Mouse (Mus musculus) embryonic facial prominence, embryonic 12.5 days (tissue): ENCODE measurements at regions not wholly inside any gene's neighbourhood (a gene's known extent, or its start where the extent isn't known, plus 50 kb on each side); places are given as distances from the start of the nearest gene placed in this dataset.

Source experiments
- ATAC-seq: fragments of 200-750 bp; cut with Nextera tagmentation; 2 replicates; pipeline ENCODE4 v1.8.0; 2017; ENCODE audit not compliant: insufficient number of reproducible peaks, insufficient read depth, low FRiP score, low TSS enrichment
- H3K27ac ChIP-seq: fragments of 300-500 bp; sonication (generic); 2 replicates; pipeline ENCODE4 v1.5.1; 2016; ENCODE audit warnings: mild to moderate bottlenecking
- H3K27me3 ChIP-seq: fragments of 300-500 bp; sonication (generic); 2 replicates; pipeline ENCODE4 v1.6.1; 2016; ENCODE audit warnings: mild to moderate bottlenecking, moderate library complexity
- H3K36me3 ChIP-seq: fragments of 300-500 bp; sonication (generic); 2 replicates; pipeline ENCODE4 v1.6.1; 2016; ENCODE audit warnings: mild to moderate bottlenecking
- H3K4me1 ChIP-seq: fragments of 300-500 bp; sonication (generic); 2 replicates; pipeline ENCODE4 v1.6.1; 2016
- H3K4me2 ChIP-seq: fragments of 300-500 bp; sonication (generic); replicated peaks from 2 replicates; pipeline ENCODE4 v1.6.1; 2016; ENCODE audit warnings: mild to moderate bottlenecking, moderate library complexity
- H3K4me3 ChIP-seq: fragments of 300-500 bp; sonication (generic); 2 replicates; pipeline ENCODE4 v1.5.1; 2016; ENCODE audit warnings: mild to moderate bottlenecking
- H3K9ac ChIP-seq: fragments of 300-500 bp; sonication (generic); 2 replicates; pipeline ENCODE4 v1.6.1; 2016; ENCODE audit warnings: mild to moderate bottlenecking, moderate library complexity
- H3K9me3 ChIP-seq: fragments of 300-500 bp; sonication (generic); 2 replicates; pipeline ENCODE4 v1.6.1; 2016; ENCODE audit warnings: mild to moderate bottlenecking, moderate library complexity
- WGBS: fragments of 180-500 bp; shearing (Covaris S2); methylation state at CpG from one replicate; pipeline ENCODE4 v1.1.7; 2016; 5-methylcytosine and 5-hydroxymethylcytosine counted together

DNA sequence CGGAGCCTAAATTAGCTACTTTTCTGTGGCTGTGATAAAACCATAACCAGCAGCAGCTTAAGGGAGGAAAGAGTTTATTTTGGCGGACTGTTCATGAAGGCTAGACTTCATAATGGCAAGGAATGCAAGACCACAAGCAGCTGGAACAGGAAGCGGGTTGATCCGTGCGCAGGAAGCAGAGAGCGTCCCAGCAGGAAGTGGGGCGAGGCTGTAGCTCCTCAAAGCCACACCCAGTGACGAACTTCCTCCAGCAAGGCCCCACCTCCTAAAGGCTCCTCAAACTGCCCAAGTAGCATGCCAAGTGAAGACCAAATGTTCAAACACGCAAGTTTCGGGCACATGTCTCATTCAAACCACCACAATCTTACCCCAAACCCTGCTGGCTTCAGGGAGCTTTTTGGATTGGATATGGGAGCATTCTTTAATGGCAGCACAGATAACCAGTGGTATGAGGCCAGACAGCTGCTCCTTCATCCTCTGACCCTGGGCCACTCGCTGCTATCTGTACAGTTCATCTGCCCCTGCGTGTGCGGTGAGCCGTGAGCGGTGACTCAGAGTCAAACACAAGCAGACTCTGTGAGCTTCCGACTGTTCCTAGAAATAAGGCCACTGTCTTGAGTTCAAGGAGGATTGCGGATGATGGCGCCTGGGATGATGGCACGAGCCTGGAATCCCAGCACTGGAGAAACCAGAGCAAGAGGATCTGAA, 109.8 kb downstream of the Kctd15 start:
- no peak overlapping the region for H3K4me3 ChIP-seq
- H3K9me3 ChIP-seq, result peaks cover 6% of the 10 kb centered on the region
- 89% methylated on average over 19 of the region's 19 CpGs for WGBS
- H3K4me1 ChIP-seq, result no peaks in the 10 kb centered on the region
- no peak overlapping the region for H3K4me2 ChIP-seq
- no peaks in the 10 kb centered on the region for H3K27me3 ChIP-seq
- no peak overlapping the region for H3K9ac ChIP-seq
- H3K27ac ChIP-seq, result no peak overlapping the region
- no peak for ATAC-seq
- H3K36me3 ChIP-seq, result no peaks in the 10 kb centered on the region

DNA sequence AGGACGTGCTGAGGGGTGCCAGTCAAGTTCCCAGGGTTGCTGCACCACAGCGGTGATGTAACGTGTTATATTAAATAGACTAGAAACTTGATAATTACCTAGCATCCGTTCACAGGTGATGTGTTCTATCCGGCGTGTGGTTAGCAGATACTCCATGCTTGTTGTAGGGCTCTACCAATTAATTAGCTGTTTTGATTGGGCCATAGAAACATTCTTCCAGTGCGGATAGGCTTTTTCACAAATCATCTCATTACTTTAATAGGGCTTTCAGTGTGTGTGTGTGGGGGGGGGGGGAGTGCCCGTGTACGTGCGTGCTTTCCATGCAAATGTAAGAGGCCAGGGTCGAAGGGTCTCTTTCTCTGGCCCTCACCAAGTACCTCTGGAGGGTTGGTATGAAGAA, 110.6 kb downstream of the Kctd15 start:
- Histone ChIP-seq H3K9ac (no peak overlapping the region), H3K36me3 (no peaks in the 10 kb centered on the region), H3K9me3 (peaks cover 7% of the 10 kb centered on the region), H3K27me3 (no peaks in the 10 kb centered on the region), H3K4me1 (no peaks in the 10 kb centered on the region), H3K4me2 (no peak overlapping the region), H3K4me3 (no peak overlapping the region), H3K27ac (no peak overlapping the region)
- 91% methylated on average over 11 of the region's 11 CpGs for WGBS
- no peak for ATAC-seq

DNA sequence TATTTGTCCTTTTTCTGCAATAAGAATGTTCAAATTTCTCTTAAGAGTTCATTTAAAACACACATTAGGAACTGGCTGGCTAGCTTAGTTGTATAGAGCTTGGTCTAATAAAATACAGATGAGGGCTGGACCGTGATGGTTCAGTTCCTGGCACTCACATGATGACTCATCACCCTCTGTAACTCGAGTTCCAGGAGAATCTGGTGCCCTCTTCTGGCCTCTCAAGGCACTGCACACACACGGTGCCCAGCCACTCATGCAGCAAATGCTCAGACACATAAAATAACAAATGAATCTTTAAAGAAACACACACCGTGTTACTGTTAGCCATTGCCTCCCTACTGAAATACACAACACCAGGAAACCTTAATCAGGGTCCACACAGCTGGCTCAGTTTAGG, 114.6 kb downstream of the Kctd15 start:
- Histone ChIP-seq H3K36me3 (no peaks in the 10 kb centered on the region), H3K9me3 (peaks cover 7% of the 10 kb centered on the region), H3K9ac (no peak overlapping the region), H3K27me3 (no peaks in the 10 kb centered on the region), H3K4me1 (no peaks in the 10 kb centered on the region), H3K27ac (no peak overlapping the region), H3K4me3 (no peak overlapping the region), H3K4me2 (no peak overlapping the region)
- whole genome bisulfite sequencing, result 70% methylated on average over 4 of the region's 4 CpGs
- no peak for ATAC-seq

DNA sequence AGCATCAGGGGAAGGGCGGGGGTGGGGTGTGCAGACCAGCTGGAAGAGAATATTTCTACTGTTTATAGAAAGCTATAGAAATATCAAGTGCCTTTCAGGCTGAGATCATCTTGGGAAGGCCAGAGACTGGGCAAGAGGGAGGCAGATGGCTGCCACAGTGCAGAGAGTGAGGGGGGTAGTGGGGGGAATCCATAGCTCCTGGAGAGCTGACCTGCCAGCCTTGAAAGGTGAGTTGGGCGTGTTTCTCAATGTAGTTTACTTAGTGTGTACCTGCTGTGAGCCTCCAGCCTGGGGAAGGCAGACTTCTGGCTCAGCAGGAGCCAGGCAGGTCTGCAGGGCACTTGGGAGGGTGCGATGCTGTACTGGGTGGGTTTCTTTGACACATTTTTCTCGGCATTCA, 115.5 kb downstream of the Kctd15 start:
- no peak overlapping the region for H3K9ac ChIP-seq
- H3K9me3 ChIP-seq, result peaks cover 7% of the 10 kb centered on the region
- H3K27me3 ChIP-seq, result no peaks in the 10 kb centered on the region
- 72% methylated on average over 4 of the region's 4 CpGs for WGBS
- H3K4me1 ChIP-seq, result no peaks in the 10 kb centered on the region
- H3K36me3 ChIP-seq, result no peaks in the 10 kb centered on the region
- no peak overlapping the region for H3K4me2 ChIP-seq
- H3K27ac ChIP-seq, result no peak overlapping the region
- ATAC-seq, result 0 out of 2 replicates have a peak, but pooled peaks have one; percentile 28
- no peak overlapping the region for H3K4me3 ChIP-seq

DNA sequence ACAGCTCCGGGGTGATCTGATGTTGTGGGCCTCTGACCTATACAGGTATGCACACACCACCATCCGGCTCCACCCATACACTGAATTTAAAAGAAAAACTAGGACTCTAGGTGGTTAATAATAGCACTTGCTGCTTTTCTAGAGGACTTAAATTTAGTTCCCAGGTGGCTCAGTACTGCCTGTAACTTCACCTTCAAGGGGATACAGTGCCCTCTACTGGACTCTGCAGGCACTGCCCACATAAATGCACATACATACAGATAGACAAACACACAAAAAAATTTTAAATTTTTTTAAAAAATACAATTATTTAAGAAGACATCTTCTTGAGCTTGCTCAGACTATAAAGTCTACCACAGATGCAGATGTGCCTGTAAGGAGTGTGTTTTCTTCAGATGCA, 116.7 kb downstream of the Kctd15 start:
- Histone ChIP-seq H3K4me3 (no peak overlapping the region), H3K9ac (no peak overlapping the region), H3K36me3 (no peaks in the 10 kb centered on the region), H3K4me2 (no peak overlapping the region), H3K27ac (no peak overlapping the region), H3K27me3 (no peaks in the 10 kb centered on the region), H3K4me1 (no peaks in the 10 kb centered on the region), H3K9me3 (peaks cover 7% of the 10 kb centered on the region)
- 96% methylated on average over 2 of the region's 2 CpGs for WGBS
- ATAC-seq, result no peak

DNA sequence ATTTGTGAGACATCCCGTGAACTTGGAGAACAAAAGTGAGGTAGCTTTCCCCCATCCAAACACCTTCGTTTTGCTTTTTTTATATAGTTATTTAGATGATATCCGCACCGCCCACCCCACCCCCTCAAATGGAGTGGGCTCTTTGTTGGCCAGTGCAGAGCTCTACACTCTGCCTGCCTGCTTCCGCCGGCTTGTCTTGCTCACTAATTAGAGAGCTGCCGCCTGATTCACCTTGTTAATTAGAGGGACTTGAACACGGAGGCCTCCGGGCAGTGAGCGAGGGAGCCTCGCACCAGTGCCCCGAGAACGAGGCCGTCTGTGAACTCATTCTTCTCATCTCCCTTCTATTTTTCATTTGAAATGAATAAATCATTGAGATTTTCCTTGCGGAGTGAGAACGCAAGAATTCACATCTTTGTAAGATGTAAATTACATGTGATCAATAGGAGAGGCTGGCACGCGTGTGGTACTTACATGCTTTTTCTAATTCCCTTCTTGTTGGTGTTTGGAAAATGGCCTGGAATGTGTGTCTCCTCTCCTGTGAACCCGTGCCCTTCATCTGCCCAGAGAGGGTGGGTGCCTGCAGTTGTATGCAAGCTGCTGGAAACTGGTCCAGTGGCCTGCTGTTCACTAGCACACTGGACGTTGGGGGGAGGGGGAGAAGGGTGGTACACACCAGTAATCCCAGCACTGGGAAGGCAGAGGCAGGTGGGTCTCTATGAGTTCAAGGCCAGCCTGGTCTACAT, 118.0 kb downstream of the Kctd15 start:
- Histone ChIP-seq H3K27ac (no peak overlapping the region), H3K9ac (no peak overlapping the region), H3K4me3 (no peak overlapping the region), H3K4me2 (no peak overlapping the region), H3K4me1 (no peaks in the 10 kb centered on the region), H3K36me3 (no peaks in the 10 kb centered on the region), H3K27me3 (no peaks in the 10 kb centered on the region), H3K9me3 (peaks cover 7% of the 10 kb centered on the region)
- WGBS, result 81% methylated on average over 20 of the region's 20 CpGs
- no peak for ATAC-seq

DNA sequence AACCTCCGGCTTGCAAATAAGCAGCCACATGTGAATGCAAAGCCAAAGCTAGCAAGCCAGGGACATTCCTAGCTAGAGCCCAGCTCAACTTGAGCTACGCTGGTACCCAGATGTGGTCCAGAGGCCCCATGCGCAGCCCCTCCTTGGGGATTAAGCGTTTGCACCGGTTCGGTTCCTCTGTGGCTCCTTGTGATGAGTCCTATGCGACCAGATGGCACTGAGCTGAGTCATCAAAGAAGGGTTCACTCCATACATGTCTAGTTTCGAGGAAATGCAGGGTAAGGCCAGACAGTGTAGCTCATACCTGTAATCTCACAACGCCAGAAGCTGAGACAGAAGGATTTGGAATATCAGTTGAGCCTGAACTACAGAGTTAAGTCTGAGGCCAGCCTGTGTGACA, 119.4 kb downstream of the Kctd15 start:
- ATAC-seq, result no peak
- Histone ChIP-seq H3K27me3 (no peaks in the 10 kb centered on the region), H3K9me3 (peaks cover 5% of the 10 kb centered on the region), H3K27ac (no peak overlapping the region), H3K4me1 (no peaks in the 10 kb centered on the region), H3K4me3 (no peak overlapping the region), H3K9ac (no peak overlapping the region), H3K36me3 (no peaks in the 10 kb centered on the region), H3K4me2 (no peak overlapping the region)
- 81% methylated on average over 9 of the region's 9 CpGs for WGBS

DNA sequence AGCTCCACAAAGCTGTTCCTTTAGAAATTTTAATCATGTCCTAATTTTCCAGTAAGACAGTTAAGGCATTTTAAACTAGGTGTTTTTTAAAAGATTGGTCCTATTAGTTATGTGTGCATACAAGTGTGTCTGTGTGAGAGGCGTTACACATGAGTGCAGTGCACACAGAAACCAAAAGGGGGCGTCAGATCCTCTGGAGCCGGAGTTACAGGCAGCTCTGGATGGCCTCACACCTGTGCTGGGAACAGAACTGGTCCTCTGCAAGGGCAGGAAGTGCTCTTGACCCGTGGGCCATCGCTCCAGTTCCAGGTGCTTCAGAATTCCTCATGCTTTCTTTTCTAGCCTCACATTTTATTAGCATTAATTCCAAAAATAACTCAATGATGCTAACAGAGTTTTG, 122.3 kb downstream of the Kctd15 start:
- no peaks in the 10 kb centered on the region for H3K4me1 ChIP-seq
- no peak overlapping the region for H3K4me2 ChIP-seq
- H3K27me3 ChIP-seq, result no peaks in the 10 kb centered on the region
- 73% methylated on average over 5 of the region's 5 CpGs for WGBS
- H3K9ac ChIP-seq, result no peak overlapping the region
- no peak for ATAC-seq
- H3K27ac ChIP-seq, result no peak overlapping the region
- no peak overlapping the region for H3K4me3 ChIP-seq
- no peaks in the 10 kb centered on the region for H3K9me3 ChIP-seq
- no peaks in the 10 kb centered on the region for H3K36me3 ChIP-seq

DNA sequence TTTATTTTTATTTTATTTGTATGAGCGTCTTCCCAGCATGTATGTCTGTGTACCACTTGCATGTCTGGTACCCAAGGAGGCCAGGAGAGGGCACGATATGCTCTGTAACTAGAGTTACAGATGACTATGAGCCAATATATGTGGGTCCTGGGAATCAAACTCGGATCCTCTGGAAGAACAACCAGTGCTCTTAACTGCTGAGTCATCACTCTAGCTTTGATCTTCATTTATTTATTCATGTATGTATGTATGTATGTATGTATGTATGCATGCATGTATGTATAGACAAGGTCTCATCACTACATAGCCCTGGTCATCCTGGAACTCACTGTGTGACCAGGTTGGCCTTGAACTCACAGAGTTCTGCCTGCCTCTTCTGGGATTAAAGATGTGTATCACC, 124.9 kb downstream of the Kctd15 start:
- H3K4me3 ChIP-seq, result no peak overlapping the region
- no peaks in the 10 kb centered on the region for H3K9me3 ChIP-seq
- ATAC-seq, result no peak
- no peaks in the 10 kb centered on the region for H3K4me1 ChIP-seq
- H3K36me3 ChIP-seq, result no peaks in the 10 kb centered on the region
- no peaks in the 10 kb centered on the region for H3K27me3 ChIP-seq
- no peak overlapping the region for H3K9ac ChIP-seq
- 83% methylated on average over 3 of the region's 3 CpGs for WGBS
- H3K4me2 ChIP-seq, result no peak overlapping the region
- H3K27ac ChIP-seq, result no peak overlapping the region

DNA sequence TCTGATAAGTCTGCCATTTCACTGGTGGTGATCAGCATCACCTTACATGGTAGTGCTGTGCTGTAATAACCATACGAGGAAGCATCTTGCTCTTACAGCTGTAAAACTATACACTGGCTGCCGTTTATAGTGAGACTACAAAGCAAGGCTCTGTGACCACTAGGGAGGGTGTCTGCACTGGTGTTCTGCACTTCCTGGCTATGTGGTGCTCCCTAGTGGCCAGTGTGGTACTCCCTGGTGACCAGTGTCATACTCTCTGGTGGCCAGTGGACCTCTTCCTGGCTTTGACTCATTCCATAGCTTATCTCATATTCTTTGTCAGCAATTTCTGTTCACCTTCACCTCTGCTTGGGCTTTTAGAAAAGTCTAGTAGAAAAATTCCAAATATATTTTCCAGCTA, 114.7 kb upstream of the Lsm14a start:
- no peak overlapping the region for H3K4me2 ChIP-seq
- no peaks in the 10 kb centered on the region for H3K9me3 ChIP-seq
- WGBS, result 73% methylated on average over 2 of the region's 2 CpGs
- no peaks in the 10 kb centered on the region for H3K4me1 ChIP-seq
- H3K27ac ChIP-seq, result no peak overlapping the region
- H3K4me3 ChIP-seq, result no peak overlapping the region
- H3K9ac ChIP-seq, result no peak overlapping the region
- H3K36me3 ChIP-seq, result no peaks in the 10 kb centered on the region
- no peak for ATAC-seq
- no peaks in the 10 kb centered on the region for H3K27me3 ChIP-seq

DNA sequence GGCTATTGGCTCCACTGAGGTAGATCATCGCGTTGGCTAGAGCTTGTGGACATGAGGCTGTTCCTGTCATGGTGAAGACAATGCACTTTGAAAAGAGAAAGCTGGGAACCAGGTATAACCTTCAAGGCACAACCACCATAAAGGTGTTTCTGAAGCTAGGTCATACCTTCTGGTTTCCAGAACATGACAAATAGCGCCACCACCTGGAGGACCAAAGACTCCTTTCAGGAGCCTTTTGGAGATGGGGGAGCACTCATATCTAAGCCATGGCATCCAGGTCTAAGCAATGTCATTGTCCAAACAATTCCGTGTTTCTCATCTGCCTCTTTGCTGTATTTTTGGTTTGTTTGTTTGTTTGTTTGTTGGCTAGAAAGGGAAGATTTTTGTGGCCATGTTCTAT, 113.7 kb upstream of the Lsm14a start:
- no peak overlapping the region for H3K9ac ChIP-seq
- H3K4me2 ChIP-seq, result no peak overlapping the region
- no peak overlapping the region for H3K4me3 ChIP-seq
- no peaks in the 10 kb centered on the region for H3K27me3 ChIP-seq
- no peaks in the 10 kb centered on the region for H3K4me1 ChIP-seq
- H3K9me3 ChIP-seq, result no peaks in the 10 kb centered on the region
- no peak overlapping the region for H3K27ac ChIP-seq
- ATAC-seq, result no peak
- H3K36me3 ChIP-seq, result no peaks in the 10 kb centered on the region
- WGBS, result 57% methylated on average over 4 of the region's 4 CpGs

DNA sequence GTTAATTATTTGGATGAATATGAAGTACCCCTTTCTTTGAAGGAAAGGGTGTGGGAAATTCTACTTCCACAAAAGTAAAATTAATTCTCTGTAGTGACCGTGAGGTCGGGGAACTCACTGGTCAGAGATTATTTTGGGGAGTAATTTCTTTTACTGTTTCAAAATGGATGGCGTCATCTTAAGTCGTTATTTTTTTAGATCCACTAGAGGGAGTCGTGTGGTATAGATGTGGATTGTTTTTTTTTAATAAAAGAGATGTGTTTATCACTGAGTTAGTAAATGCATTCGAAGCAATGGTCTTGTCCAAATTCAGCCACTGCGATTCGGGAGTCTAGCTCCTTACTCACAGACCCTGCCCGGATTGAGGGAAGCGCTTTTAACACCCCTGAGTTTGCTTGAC, 100.8 kb upstream of the Lsm14a start:
- Histone ChIP-seq H3K9me3 (no peaks in the 10 kb centered on the region), H3K4me3 (no peak overlapping the region), H3K27ac (no peak overlapping the region), H3K27me3 (no peaks in the 10 kb centered on the region), H3K4me2 (no peak overlapping the region), H3K9ac (no peak overlapping the region), H3K36me3 (no peaks in the 10 kb centered on the region), H3K4me1 (no peaks in the 10 kb centered on the region)
- WGBS, result 70% methylated on average over 10 of the region's 10 CpGs
- no peak for ATAC-seq
